Mouse (Mus musculus) hindbrain, embryonic 11.5 days (tissue): ENCODE measurements at regions not wholly inside any gene's neighbourhood (a gene's known extent, or its start where the extent isn't known, plus 50 kb on each side); places are given as distances from the start of the nearest gene placed in this dataset.
A peak's percentile ranks its signal among the peaks of the same experiment; 100 is the strongest.

Source experiments
- ATAC-seq: fragments of 200-750 bp; cut with Nextera tagmentation; 2 replicates; pipeline ENCODE4 v1.8.0; 2017; ENCODE audit warnings: mild to moderate bottlenecking, moderate TSS enrichment, moderate library complexity; ENCODE audit not compliant: low FRiP score
- DNase-seq: peaks from one replicate; pipeline ENCODE4 v3.0.0-alpha.2; 2015; ENCODE audit warnings: low spot score
- H3K27ac ChIP-seq: fragments of 300-500 bp; sonication (generic); 2 replicates; pipeline ENCODE4 v1.5.1; 2014; ENCODE audit warnings: mild to moderate bottlenecking, low read depth, low read length
- H3K27me3 ChIP-seq: fragments of 300-500 bp; sonication (generic); 2 replicates; pipeline ENCODE4 v1.6.1; 2014; ENCODE audit warnings: mild to moderate bottlenecking, low read length, moderate library complexity, mixed read lengths; ENCODE audit not compliant: control insufficient read depth, insufficient read depth
- H3K36me3 ChIP-seq: fragments of 300-500 bp; sonication (generic); 2 replicates; pipeline ENCODE4 v1.6.1; 2014; ENCODE audit warnings: mild to moderate bottlenecking, low read length, moderate library complexity, mixed read lengths; ENCODE audit not compliant: control insufficient read depth, insufficient read depth
- H3K4me1 ChIP-seq: fragments of 300-500 bp; sonication (generic); replicated peaks from 2 replicates; pipeline ENCODE4 v1.6.1; 2014; ENCODE audit warnings: low read length, mixed read lengths; ENCODE audit not compliant: control insufficient read depth, insufficient read depth
- H3K4me2 ChIP-seq: fragments of 300-500 bp; sonication (generic); replicated peaks from 2 replicates; pipeline ENCODE4 v1.6.1; 2014; ENCODE audit warnings: mild to moderate bottlenecking, low read depth, low read length
- H3K4me3 ChIP-seq: fragments of 300-500 bp; sonication (generic); 2 replicates; pipeline ENCODE4 v1.5.1; 2014; ENCODE audit warnings: low read depth, low read length
- H3K9ac ChIP-seq: fragments of 300-500 bp; sonication (generic); 2 replicates; pipeline ENCODE4 v1.6.1; 2014; ENCODE audit warnings: low read depth, low read length
- H3K9me3 ChIP-seq: fragments of 300-500 bp; sonication (generic); 2 replicates; pipeline ENCODE4 v1.6.1; 2016; ENCODE audit warnings: low read length; ENCODE audit not compliant: control insufficient read depth
- WGBS: fragments of 180-500 bp; shearing (Covaris S2); extraction: QIAGEN DNeasy Blood & Tissue Kit; methylation state at CpG from one replicate; pipeline ENCODE4 v1.1.7; 2014; 5-methylcytosine and 5-hydroxymethylcytosine counted together

GRCm38 (mm10) chr8:89325248-89325645, 281.3 kb upstream of the Sall1 start:
- H3K4me2 ChIP-seq = no peak overlapping the region
- 0 out of 2 replicates have a peak, but pooled peaks cover 2% of the 10 kb centered on the region for H3K27me3 ChIP-seq
- no peaks in the 10 kb centered on the region for H3K36me3 ChIP-seq
- 70% methylated on average over 5 of the region's 5 CpGs for WGBS
- no peak overlapping the region for H3K4me3 ChIP-seq
- no peaks in the 10 kb centered on the region for H3K9me3 ChIP-seq
- no peaks in the 10 kb centered on the region; the same call in 1 of the 2 replicates for H3K4me1 ChIP-seq
- 0 out of 2 replicates have a peak overlapping the region, but pooled peaks have one; percentile 4 for H3K27ac ChIP-seq
- H3K9ac ChIP-seq = no peak overlapping the region
- no peak for ATAC-seq
- no peak for DNase-seq

- DNase-seq = no peak
- peak; percentile 82 for ATAC-seq
Measured at GRCm38 (mm10) chr8:89324462-89325247, 280.7 kb upstream of the Sall1 start.

GRCm38 (mm10) chr8:89317514-89318289, 273.7 kb upstream of the Sall1 start:
- H3K4me2 ChIP-seq = no peak overlapping the region
- ATAC-seq (no peak), DNase-seq (peak; percentile 18)
- H3K36me3 ChIP-seq = no peaks in the 10 kb centered on the region
- no peak overlapping the region for H3K4me3 ChIP-seq
- H3K9me3 ChIP-seq = no peaks in the 10 kb centered on the region
- peaks cover 2% of the 10 kb centered on the region; the same call in 1 of the 2 replicates for H3K4me1 ChIP-seq
- H3K27ac ChIP-seq = no peak overlapping the region
- 35% methylated on average over 18 of the region's 18 CpGs for WGBS
- H3K27me3 ChIP-seq = no peaks in the 10 kb centered on the region; the same call in 1 of the 2 replicates
- no peak overlapping the region for H3K9ac ChIP-seq

More at GRCm38 (mm10) chr8:89324462-89325247, 280.7 kb upstream of the Sall1 start:
- Histone ChIP-seq H3K27me3 (0 out of 2 replicates have a peak, but pooled peaks cover 2% of the 10 kb centered on the region), H3K9me3 (no peaks in the 10 kb centered on the region), H3K36me3 (no peaks in the 10 kb centered on the region), H3K27ac (0 out of 2 replicates have a peak overlapping the region, but pooled peaks have one; percentile 4), H3K4me2 (no peak overlapping the region), H3K4me1 (no peaks in the 10 kb centered on the region; the same call in 1 of the 2 replicates), H3K4me3 (no peak overlapping the region), H3K9ac (no peak overlapping the region)
- WGBS = 49% methylated on average over 12 of the region's 12 CpGs

GRCm38 (mm10) chr8:89316566-89317175, 272.7 kb upstream of the Sall1 start:
- 53% methylated on average over 12 of the region's 12 CpGs for WGBS
- no peak for ATAC-seq
- no peak for DNase-seq
- H3K27me3 ChIP-seq = no peaks in the 10 kb centered on the region; the same call in 1 of the 2 replicates
- H3K9me3 ChIP-seq = no peaks in the 10 kb centered on the region
- no peak overlapping the region for H3K9ac ChIP-seq
- no peak overlapping the region for H3K4me3 ChIP-seq
- no peaks in the 10 kb centered on the region for H3K36me3 ChIP-seq
- no peak overlapping the region for H3K27ac ChIP-seq
- H3K4me1 ChIP-seq = peaks cover 2% of the 10 kb centered on the region; the same call in 1 of the 2 replicates
- H3K4me2 ChIP-seq = no peak overlapping the region

GRCm38 (mm10) chr8:89314907-89315306, 270.9 kb upstream of the Sall1 start:
- no peak overlapping the region for H3K4me3 ChIP-seq
- no peak overlapping the region for H3K4me2 ChIP-seq
- ATAC-seq = no peak
- H3K9me3 ChIP-seq = no peaks in the 10 kb centered on the region
- WGBS = 78% methylated on average over 3 of the region's 3 CpGs
- no peaks in the 10 kb centered on the region; the same call in 1 of the 2 replicates for H3K27me3 ChIP-seq
- DNase-seq = no peak
- H3K4me1 ChIP-seq = peaks cover 2% of the 10 kb centered on the region; the same call in 1 of the 2 replicates
- H3K27ac ChIP-seq = no peak overlapping the region
- H3K9ac ChIP-seq = no peak overlapping the region
- H3K36me3 ChIP-seq = no peaks in the 10 kb centered on the region

DNA sequence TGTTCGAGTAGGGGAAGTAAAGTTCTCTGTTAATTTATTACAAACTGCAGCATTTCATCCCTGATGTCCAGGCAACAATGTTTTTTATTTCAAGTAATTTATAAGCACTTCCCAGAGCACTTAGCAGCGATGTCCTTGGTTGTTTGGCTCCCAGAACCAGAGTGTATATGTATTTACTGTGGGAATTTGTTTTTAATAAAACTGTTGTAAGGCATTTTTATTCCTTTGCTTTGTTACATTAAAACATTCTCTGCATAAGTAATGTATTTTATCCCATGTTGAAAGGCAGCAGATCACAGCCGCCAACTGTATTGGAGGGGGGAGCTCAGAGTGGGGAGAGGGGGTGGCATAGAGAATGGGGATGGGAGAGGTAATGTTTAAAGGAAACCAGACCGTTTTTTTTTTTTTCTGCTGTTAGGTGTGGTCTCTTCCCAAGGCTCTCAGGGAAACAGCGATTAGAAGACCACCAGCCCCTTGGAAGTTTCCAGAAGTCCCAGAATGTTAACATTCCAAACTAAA, 266.8 kb upstream of the Sall1 start:
- no peaks in the 10 kb centered on the region for H3K36me3 ChIP-seq
- no peak overlapping the region for H3K4me2 ChIP-seq
- ATAC-seq (no peak), DNase-seq (no peak)
- no peak overlapping the region for H3K27ac ChIP-seq
- 0 out of 2 replicates have a peak, but pooled peaks cover 5% of the 10 kb centered on the region for H3K4me1 ChIP-seq
- H3K9ac ChIP-seq = no peak overlapping the region
- WGBS = 36% methylated on average over 5 of the region's 5 CpGs
- no peak overlapping the region for H3K4me3 ChIP-seq
- no peaks in the 10 kb centered on the region for H3K9me3 ChIP-seq
- no peaks in the 10 kb centered on the region for H3K27me3 ChIP-seq

DNA sequence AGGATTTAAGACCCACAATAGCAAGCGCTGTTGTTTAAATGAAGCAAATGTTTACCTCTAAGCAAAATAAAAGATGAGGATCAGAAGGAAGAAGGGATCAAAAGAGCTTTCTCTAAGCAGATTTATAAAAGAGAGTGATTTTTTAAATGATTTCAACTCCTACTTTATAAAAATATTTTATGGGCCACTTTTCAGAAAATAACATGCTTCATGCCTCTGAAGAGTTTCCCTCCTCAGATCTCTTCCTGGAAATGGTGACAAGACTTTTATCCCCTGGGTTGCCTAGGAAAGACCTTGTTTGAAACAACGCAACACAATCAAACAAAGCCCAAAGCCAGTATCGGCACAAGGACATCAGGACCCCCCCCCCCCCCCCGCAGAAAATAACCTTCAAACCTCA, 265.6 kb upstream of the Sall1 start:
- H3K4me3 ChIP-seq = no peak overlapping the region
- H3K4me1 ChIP-seq = 0 out of 2 replicates have a peak, but pooled peaks cover 5% of the 10 kb centered on the region
- WGBS = 3% methylated on average over 4 of the region's 4 CpGs
- no peaks in the 10 kb centered on the region for H3K36me3 ChIP-seq
- H3K27ac ChIP-seq = 0 out of 2 replicates have a peak overlapping the region, but pooled peaks have one; percentile 36
- ATAC-seq (no peak), DNase-seq (peak; percentile 22)
- H3K27me3 ChIP-seq = no peaks in the 10 kb centered on the region
- H3K9me3 ChIP-seq = no peaks in the 10 kb centered on the region
- no peak overlapping the region for H3K4me2 ChIP-seq
- no peak overlapping the region for H3K9ac ChIP-seq

DNA sequence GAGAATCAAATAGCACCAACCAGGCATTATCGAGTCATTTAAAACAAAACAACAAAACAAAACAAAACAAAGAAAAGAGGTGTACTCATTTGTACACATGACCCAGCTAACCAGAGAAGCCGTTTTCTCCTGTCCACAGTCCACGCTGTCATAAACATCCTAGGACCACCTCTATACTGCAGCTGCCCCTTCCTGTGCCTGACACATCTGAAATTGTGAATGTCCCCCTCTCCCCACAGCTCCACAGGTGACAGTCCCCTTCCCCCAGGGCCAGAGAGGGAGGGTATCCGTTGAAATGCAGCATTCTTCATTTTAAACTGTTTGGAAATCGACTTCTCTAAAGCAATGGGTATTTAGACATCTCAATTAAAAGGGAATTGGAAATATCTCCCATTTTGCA, 265.0 kb upstream of the Sall1 start:
- ATAC-seq = no peak
- no peak overlapping the region for H3K4me3 ChIP-seq
- H3K36me3 ChIP-seq = no peaks in the 10 kb centered on the region
- no peak overlapping the region for H3K9ac ChIP-seq
- 0 out of 2 replicates have a peak, but pooled peaks cover 5% of the 10 kb centered on the region for H3K4me1 ChIP-seq
- 20% methylated on average over 5 of the region's 5 CpGs for WGBS
- DNase-seq = no peak
- no peak overlapping the region for H3K4me2 ChIP-seq
- no peaks in the 10 kb centered on the region for H3K9me3 ChIP-seq
- H3K27me3 ChIP-seq = no peaks in the 10 kb centered on the region
- H3K27ac ChIP-seq = 0 out of 2 replicates have a peak overlapping the region, but pooled peaks have one; percentile 36
